Mouse (Mus musculus) heart, embryonic 11.5 days (tissue): ENCODE results near the gene Foxa2. TPM values are rescaled to one million over a fixed set of nuclear protein-coding genes. Genes with fewer than 3 reads are reported as not detected.

ENCODE experiments used
- ATAC-seq: fragments of 200-750 bp; cut with Nextera tagmentation; replicated peaks from 2 replicates; pipeline ENCODE4 v1.8.0; 2017; ENCODE audit warnings: moderate library complexity; ENCODE audit not compliant: insufficient number of reproducible peaks, low FRiP score, low TSS enrichment
- H3K27ac ChIP-seq: fragments of 300-500 bp; sonication (generic); 2 replicates; pipeline ENCODE4 v1.5.1; 2014; ENCODE audit warnings: mild to moderate bottlenecking, low read depth, low read length
- H3K27me3 ChIP-seq: fragments of 300-500 bp; sonication (generic); 2 replicates; pipeline ENCODE4 v1.6.1; 2014; ENCODE audit warnings: mild to moderate bottlenecking, low read length, mixed read lengths; ENCODE audit not compliant: control insufficient read depth, insufficient read depth
- H3K36me3 ChIP-seq: fragments of 300-500 bp; sonication (generic); 2 replicates; pipeline ENCODE4 v1.6.1; 2014; ENCODE audit warnings: mild to moderate bottlenecking, low read length, moderate library complexity, mixed read lengths; ENCODE audit not compliant: control insufficient read depth, insufficient read depth
- H3K4me1 ChIP-seq: fragments of 300-500 bp; sonication (generic); 2 replicates; pipeline ENCODE4 v1.6.1; 2014; ENCODE audit warnings: low read length; ENCODE audit not compliant: control insufficient read depth, insufficient read depth
- H3K4me2 ChIP-seq: fragments of 300-500 bp; sonication (generic); 2 replicates; pipeline ENCODE4 v1.6.1; 2014; ENCODE audit warnings: mild to moderate bottlenecking, moderate library complexity
- H3K4me3 ChIP-seq: fragments of 300-500 bp; sonication (generic); 2 replicates; pipeline ENCODE4 v1.5.1; 2014; ENCODE audit warnings: low read depth, low read length
- H3K9ac ChIP-seq: fragments of 300-500 bp; sonication (generic); 2 replicates; pipeline ENCODE4 v1.6.1; 2014; ENCODE audit warnings: mild to moderate bottlenecking, low read depth, low read length, moderate library complexity
- H3K9me3 ChIP-seq: fragments of 300-500 bp; sonication (generic); replicated peaks from 2 replicates; pipeline ENCODE4 v1.6.1; 2016; ENCODE audit warnings: low read length; ENCODE audit not compliant: control insufficient read depth
- WGBS: fragments of 180-500 bp; shearing (Covaris S2); extraction: QIAGEN DNeasy Blood & Tissue Kit; methylation state at CpG from one replicate; pipeline ENCODE4 v1.1.7; 2014; ENCODE audit not compliant: insufficient replicate concordance; 5-methylcytosine and 5-hydroxymethylcytosine counted together
- polyA plus RNA-seq: library from polyadenylated mRNA; unstranded; fragments of >200 nt; fragmentation: Nextera tagmentation; extraction: Ambion mirVana; gene quantifications from 2 replicates; pipeline ENCODE4 v1.2.1, GENCODE M21; 2014

The Foxa2 gene
- 0.17 and 0.73 TPM in 2 replicates for polyA plus RNA-seq

DNA sequence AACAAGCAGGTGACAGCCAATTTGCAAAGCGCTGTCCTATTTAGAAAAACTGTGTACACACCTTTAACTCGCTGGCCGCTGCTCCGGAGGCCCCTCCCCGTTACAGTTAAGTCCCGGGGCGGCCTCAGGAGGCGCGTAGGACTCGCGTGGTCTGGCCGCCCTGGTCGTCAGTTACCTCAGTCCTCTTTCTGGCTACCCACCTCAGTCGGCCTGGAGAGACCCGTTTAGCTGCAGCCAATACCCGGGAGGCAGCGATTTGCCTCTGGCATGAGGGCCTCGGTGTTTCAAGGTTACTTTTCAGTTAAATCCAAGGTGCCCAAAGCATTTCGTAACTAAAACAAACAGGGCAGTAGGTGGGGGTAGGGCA, at the start of gene Foxa2:
Foxa2 (minus strand) TSS at position 171 of the 367 bp plus-strand sequence.
- H3K4me3 ChIP-seq = peak within 1 kb of the TSS; percentile 49
- 0 out of 2 replicates have a peak, but pooled peaks cover 10% of the 10 kb centered on the region for H3K4me1 ChIP-seq
- no peaks in the 10 kb centered on the region for H3K36me3 ChIP-seq
- H3K9ac ChIP-seq = 0 out of 2 replicates have a peak within 1 kb of the TSS, but pooled peaks have one; percentile 43
- H3K9me3 ChIP-seq = no peaks in the 10 kb centered on the region
- H3K4me2 ChIP-seq = peak within 1 kb of the TSS; percentile 71
- no peak within 1 kb of the TSS for H3K27ac ChIP-seq
- 4% methylated on average over 19 of the region's 19 CpGs for WGBS
- peaks cover 96% of the 10 kb centered on the region for H3K27me3 ChIP-seq
- no peak for ATAC-seq

DNA sequence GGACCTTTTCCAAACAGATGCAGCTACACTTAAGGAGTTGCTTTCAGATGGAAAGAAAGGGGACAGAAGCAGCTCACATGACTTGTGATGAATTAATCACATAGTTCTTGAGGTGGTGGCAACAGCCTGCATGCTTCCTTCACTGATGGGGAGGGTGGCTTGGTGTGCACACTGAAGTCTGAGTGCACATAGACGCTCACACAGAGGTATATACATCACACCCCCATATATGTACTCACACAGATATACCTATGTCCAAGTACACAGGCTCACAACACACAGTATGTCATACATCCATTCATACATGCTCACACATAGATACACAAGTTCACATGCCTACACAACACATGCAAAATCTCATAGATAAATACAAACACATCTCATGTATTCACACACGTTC, 45.3 kb upstream of the Foxa2 start:
- 79% methylated on average over 2 of the region's 2 CpGs for WGBS
- Histone ChIP-seq H3K27me3 (peaks cover 3% of the 10 kb centered on the region; the same call in 1 of the 2 replicates), H3K9ac (no peak overlapping the region), H3K36me3 (no peaks in the 10 kb centered on the region), H3K9me3 (no peaks in the 10 kb centered on the region), H3K27ac (no peak overlapping the region), H3K4me1 (no peaks in the 10 kb centered on the region), H3K4me2 (no peak overlapping the region), H3K4me3 (no peak overlapping the region)
- ATAC-seq = no peak

DNA sequence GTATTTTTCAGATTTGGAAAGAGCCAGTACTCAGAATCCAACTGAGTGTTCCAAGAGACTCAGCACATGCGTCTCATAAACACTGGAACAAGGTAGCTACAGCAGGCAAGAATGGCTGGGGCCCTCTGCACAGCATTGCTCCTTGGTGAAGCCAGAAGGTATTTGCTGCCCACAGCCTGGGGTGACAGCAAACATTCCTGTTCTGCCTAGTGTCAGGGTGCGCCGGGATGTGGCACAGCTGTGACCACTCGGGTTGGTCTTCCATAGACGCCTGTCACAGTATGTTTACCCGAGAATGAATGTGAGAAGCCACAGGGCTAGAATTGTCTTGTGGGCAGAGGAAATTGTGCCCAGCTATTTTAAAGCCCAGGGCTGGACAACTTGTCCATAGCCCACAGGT, 44.9 kb upstream of the Foxa2 start:
- H3K36me3 ChIP-seq = no peaks in the 10 kb centered on the region
- no peaks in the 10 kb centered on the region for H3K4me1 ChIP-seq
- no peak overlapping the region for H3K4me3 ChIP-seq
- H3K27me3 ChIP-seq = peaks cover 3% of the 10 kb centered on the region; the same call in 1 of the 2 replicates
- no peak for ATAC-seq
- no peak overlapping the region for H3K27ac ChIP-seq
- H3K9ac ChIP-seq = no peak overlapping the region
- 42% methylated on average over 6 of the region's 6 CpGs for WGBS
- no peaks in the 10 kb centered on the region for H3K9me3 ChIP-seq
- H3K4me2 ChIP-seq = no peak overlapping the region

DNA sequence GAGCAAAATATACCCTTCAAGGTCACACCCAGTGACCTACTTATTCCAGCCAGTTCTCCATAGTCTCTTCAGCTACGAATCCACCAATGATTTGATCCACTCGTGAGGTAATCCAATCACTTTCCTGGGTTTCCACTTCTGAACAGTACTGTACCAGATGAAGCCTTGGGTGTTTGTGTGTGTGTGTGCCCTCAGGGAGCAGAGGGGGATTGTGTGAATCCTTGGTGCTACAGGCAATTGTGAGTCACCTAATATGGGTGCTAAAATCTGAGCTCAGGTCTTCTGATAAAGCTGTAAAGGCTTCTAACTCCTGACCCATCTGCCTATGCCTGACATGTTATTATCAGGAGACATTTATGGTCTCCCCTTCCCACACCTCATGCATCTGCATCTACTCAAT, 43.3 kb upstream of the Foxa2 start:
- Histone ChIP-seq H3K27ac (no peak overlapping the region), H3K9me3 (no peaks in the 10 kb centered on the region), H3K4me2 (no peak overlapping the region), H3K4me3 (no peak overlapping the region), H3K36me3 (no peaks in the 10 kb centered on the region), H3K27me3 (peaks cover 3% of the 10 kb centered on the region; the same call in 1 of the 2 replicates), H3K4me1 (no peaks in the 10 kb centered on the region), H3K9ac (no peak overlapping the region)
- no peak for ATAC-seq
- 72% methylated on average over 2 of the region's 2 CpGs for WGBS

DNA sequence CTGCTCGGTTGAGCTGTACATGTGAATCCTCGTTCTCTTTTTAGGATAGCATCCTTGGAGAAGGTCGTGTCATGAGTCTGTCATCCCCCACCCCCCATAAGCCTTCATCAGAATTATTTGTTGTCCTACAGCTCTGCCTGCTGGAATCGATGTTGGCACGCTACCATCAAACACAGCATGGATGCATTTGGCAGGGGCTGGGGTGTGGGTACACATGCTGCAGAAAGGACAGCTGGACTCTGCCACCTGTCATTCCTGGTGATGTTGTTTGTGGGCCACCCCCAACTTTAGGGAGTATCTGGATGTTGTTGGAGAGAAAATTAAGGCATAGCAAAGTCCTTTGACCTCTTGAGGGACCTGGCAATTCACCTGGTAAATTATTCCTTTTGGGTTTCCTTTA, 38.8 kb upstream of the Foxa2 start:
- Histone ChIP-seq H3K36me3 (no peaks in the 10 kb centered on the region), H3K9ac (no peak overlapping the region)

DNA sequence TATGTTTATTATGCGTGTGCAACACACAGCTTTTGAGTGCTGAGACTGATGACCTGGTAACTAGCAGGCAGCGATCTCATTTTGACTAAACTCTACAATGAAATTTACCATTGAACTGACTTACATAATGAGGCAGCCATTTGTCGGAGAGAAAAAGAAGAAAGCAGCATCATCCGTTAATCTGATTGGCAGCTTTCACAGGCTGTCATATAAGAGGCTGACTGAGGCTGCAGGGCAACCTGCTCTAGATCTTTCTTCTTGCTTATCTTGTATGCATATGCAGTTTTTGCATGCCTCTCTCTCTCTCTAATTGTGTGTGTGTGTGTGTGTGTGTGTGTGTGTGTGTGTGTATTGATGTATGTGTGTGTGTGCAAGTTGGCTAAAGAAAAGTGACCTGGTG, 38.4 kb upstream of the Foxa2 start:
- H3K27ac ChIP-seq = no peak overlapping the region
- no peaks in the 10 kb centered on the region for H3K36me3 ChIP-seq
- no peak for ATAC-seq
- H3K4me2 ChIP-seq = no peak overlapping the region
- H3K4me1 ChIP-seq = no peaks in the 10 kb centered on the region
- H3K9ac ChIP-seq = no peak overlapping the region
- 41% methylated on average over 4 of the region's 4 CpGs for WGBS
- no peaks in the 10 kb centered on the region for H3K9me3 ChIP-seq
- H3K4me3 ChIP-seq = no peak overlapping the region
- no peaks in the 10 kb centered on the region for H3K27me3 ChIP-seq

More for the DNA sequence above, 38.8 kb upstream of the Foxa2 start:
- Histone ChIP-seq H3K9me3 (no peaks in the 10 kb centered on the region), H3K4me2 (no peak overlapping the region), H3K27me3 (no peaks in the 10 kb centered on the region), H3K27ac (no peak overlapping the region), H3K4me3 (no peak overlapping the region), H3K4me1 (no peaks in the 10 kb centered on the region)
- WGBS = 69% methylated on average over 5 of the region's 5 CpGs
- no peak for ATAC-seq

DNA sequence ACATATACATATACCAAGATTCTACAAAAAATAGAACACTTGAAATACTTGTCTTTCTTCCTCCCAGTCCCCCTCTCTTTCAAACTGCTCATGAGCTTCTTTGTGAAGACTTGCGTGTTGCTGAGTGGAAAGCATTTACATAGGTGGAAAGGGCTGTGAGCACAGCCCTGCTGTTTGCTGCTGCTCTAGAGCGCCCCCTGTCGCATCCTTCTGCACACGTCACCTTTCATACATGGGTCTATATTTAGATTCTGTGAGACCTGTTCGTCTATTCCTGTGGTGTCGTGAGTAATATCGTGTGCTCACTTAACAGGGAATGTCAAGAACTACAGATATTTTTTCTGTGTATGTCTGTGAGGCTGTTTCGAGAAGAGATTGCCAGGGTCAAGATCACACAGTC, 35.5 kb upstream of the Foxa2 start:
- no peak overlapping the region for H3K27ac ChIP-seq
- no peak overlapping the region for H3K9ac ChIP-seq
- WGBS = 13% methylated on average over 8 of the region's 8 CpGs
- no peaks in the 10 kb centered on the region for H3K27me3 ChIP-seq
- no peak for ATAC-seq
- no peak overlapping the region for H3K4me3 ChIP-seq
- H3K4me2 ChIP-seq = no peak overlapping the region
- no peaks in the 10 kb centered on the region for H3K9me3 ChIP-seq
- no peaks in the 10 kb centered on the region for H3K36me3 ChIP-seq
- no peaks in the 10 kb centered on the region for H3K4me1 ChIP-seq

DNA sequence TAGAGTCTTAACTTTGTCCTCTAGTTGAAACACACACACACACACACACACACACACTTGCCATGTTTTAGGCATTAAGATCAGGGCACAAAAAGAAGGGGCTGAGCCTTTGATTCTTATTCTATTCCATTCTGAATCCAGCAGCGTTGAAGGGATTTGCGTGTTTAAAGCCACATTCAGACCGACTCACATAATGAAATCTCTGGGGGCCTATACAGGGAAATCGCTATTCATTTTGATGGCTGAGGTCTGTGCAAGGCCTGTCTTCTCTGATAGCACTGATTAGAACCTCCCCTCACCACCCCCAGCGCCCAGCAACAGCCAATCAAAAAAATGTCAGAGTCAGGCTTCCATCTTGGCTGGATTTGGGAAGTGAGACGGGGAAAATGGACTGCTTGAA, 13.9 kb upstream of the Foxa2 start:
- H3K4me3 ChIP-seq = no peak overlapping the region
- H3K27me3 ChIP-seq = no peaks in the 10 kb centered on the region; the same call in 1 of the 2 replicates
- no peaks in the 10 kb centered on the region for H3K4me1 ChIP-seq
- H3K9ac ChIP-seq = no peak overlapping the region
- H3K4me2 ChIP-seq = no peak overlapping the region
- H3K27ac ChIP-seq = no peak overlapping the region
- no peaks in the 10 kb centered on the region for H3K36me3 ChIP-seq
- H3K9me3 ChIP-seq = no peaks in the 10 kb centered on the region
- ATAC-seq = no peak
- 72% methylated on average over 6 of the region's 6 CpGs for WGBS

DNA sequence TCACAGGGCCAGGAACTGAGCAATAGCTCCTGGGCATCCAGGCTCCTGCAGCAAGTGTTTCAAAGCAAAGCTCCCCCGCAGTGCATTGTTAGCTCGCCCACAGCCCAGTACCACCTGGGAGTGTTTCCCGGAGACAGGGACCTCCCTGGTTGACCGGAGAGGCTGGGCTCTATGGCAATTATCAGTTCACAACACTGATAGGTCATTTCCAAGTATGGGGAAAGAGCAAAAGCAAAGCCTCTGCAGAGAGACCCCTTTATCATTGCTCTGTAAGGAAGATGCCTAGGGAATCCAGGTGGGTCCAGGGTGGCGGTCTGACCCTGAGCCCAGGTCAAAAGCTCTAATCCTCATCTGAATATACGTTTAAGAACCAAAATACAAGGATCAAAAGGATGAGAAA, 6.6 kb upstream of the Foxa2 start:
- no peak overlapping the region for H3K27ac ChIP-seq
- peaks cover 55% of the 10 kb centered on the region for H3K27me3 ChIP-seq
- no peaks in the 10 kb centered on the region for H3K4me1 ChIP-seq
- H3K9me3 ChIP-seq = no peaks in the 10 kb centered on the region
- no peak overlapping the region for H3K4me3 ChIP-seq
- ATAC-seq = no peak
- 3% methylated on average over 6 of the region's 6 CpGs for WGBS
- no peak overlapping the region for H3K4me2 ChIP-seq
- H3K9ac ChIP-seq = no peak overlapping the region
- H3K36me3 ChIP-seq = no peaks in the 10 kb centered on the region
